Mouse (Mus musculus) olfactory bulb, adult 2 months (tissue): ENCODE results near the gene N4bp2l2. TPM values are rescaled to one million over a fixed set of nuclear protein-coding genes. Genes with fewer than 3 reads are reported as not detected.

Experiments used
- H3K27ac ChIP-seq: fragments of 200-500 bp; 2 replicates; pipeline ENCODE4 v1.5.1; 2012; ENCODE audit warnings: low read depth, low read length; ENCODE audit not compliant: insufficient read depth
- H3K4me1 ChIP-seq: fragments of 200-500 bp; 2 replicates; pipeline ENCODE4 v1.6.1; 2012; ENCODE audit warnings: low read length; ENCODE audit not compliant: control insufficient read depth, insufficient read depth
- H3K4me3 ChIP-seq: fragments of 200-500 bp; 2 replicates; pipeline ENCODE4 v1.5.1; 2012; ENCODE audit warnings: mild to moderate bottlenecking, low read depth, low read length, moderate library complexity; ENCODE audit not compliant: insufficient read depth
- CTCF ChIP-seq: fragments of 200-500 bp; IDR thresholded peaks from 2 replicates; pipeline ENCODE4 v1.5.1; 2012; ENCODE audit warnings: low read depth, mild to moderate bottlenecking, low read length, moderate library complexity; ENCODE audit not compliant: insufficient read depth
- POLR2A ChIP-seq: fragments of 200-500 bp; IDR thresholded peaks from 2 replicates; pipeline ENCODE4 v1.6.1; 2012; ENCODE audit warnings: mild to moderate bottlenecking, low read depth, low read length, moderate library complexity; ENCODE audit not compliant: insufficient read depth
- WGBS: fragments of 180-500 bp; shearing (Covaris S2); methylation state at CpG from one replicate; pipeline ENCODE4 v1.1.7; 2018; 5-methylcytosine and 5-hydroxymethylcytosine counted together
- polyA plus RNA-seq: library from polyadenylated mRNA; stranded (reverse); fragments of >200 nt; gene quantifications from 2 replicates; pipeline ENCODE4 v1.2.4, GENCODE M21; 2012; ENCODE audit warnings: low replicate concordance; ENCODE audit not compliant: missing spikeins, insufficient read depth, insufficient read length

The N4bp2l2 gene
- polyA plus RNA-seq, 1 experiment = not detected

- Histone ChIP-seq H3K4me1 (peaks cover 3% of the 10 kb centered on the region; the same call in 1 of the 2 replicates), H3K4me3 (peak overlapping the region; percentile 94), H3K27ac (peak overlapping the region; percentile 83)
- peak; percentile 44 for TF ChIP-seq POLR2A
- TF ChIP-seq CTCF = no peak
- WGBS = under 1% methylated on average over 101 of the region's 102 CpGs
Measured at GRCm38 (mm10) chr5:150593756-150594648, 72.0 kb downstream of the N4bp2l2 start.

- WGBS = 16% methylated on average over 40 of the region's 40 CpGs
- H3K27ac ChIP-seq = peak overlapping the region; percentile 41; the same call in 1 of the 2 replicates
- peaks cover 3% of the 10 kb centered on the region; the same call in 1 of the 2 replicates for H3K4me1 ChIP-seq
- H3K4me3 ChIP-seq = peak overlapping the region; percentile 94
- TF ChIP-seq POLR2A (no peak), CTCF (no peak)
Measured at GRCm38 (mm10) chr5:150592904-150593755, 72.9 kb downstream of the N4bp2l2 start.

DNA sequence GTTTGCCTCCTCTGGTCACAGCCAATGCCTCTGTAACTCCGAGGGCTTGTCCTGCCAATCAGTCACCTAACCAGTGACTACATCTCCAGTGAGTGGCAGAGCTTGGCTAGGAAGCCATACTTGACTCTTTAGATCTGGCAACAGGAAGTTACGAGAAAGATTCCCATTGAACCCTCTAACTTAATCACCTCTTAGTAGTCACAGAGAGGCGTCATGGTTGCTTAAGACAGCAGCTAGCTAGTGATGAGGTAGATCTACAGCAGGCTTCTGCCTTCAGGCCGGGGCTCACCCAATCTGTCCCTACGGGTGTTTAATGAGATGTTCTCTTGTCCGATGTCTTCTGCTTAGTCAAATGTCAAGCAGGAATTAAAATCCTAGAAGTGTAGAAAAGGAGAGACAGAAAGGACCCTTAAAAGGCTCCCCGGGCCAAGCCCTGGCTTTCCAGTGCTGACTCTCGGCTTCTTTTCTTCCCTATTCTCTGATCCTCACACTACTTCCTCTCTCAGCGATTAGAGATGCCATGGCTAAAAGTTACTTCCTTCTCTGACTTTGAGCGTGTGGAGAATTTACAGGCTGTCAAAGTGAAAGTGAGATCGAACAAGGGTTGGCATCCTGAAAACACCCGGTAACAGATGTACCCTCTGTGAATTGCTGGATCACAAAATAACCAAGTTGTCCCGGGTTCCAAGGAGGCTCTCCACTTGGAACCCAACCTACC, 73.6 kb downstream of the N4bp2l2 start:
- Histone ChIP-seq H3K4me1 (peaks cover 3% of the 10 kb centered on the region; the same call in 1 of the 2 replicates), H3K4me3 (peak overlapping the region; percentile 94), H3K27ac (no peak overlapping the region)
- 84% methylated on average over 13 of the region's 13 CpGs for WGBS
- TF ChIP-seq POLR2A = no peak

GRCm38 (mm10) chr5:150589945-150590344, 76.0 kb downstream of the N4bp2l2 start:
- H3K4me1 ChIP-seq = peaks cover 3% of the 10 kb centered on the region; the same call in 1 of the 2 replicates
- no peak overlapping the region for H3K27ac ChIP-seq
- no peak overlapping the region for H3K4me3 ChIP-seq
- TF ChIP-seq CTCF = no peak
- no peak for TF ChIP-seq POLR2A
- WGBS = 75% methylated on average over 2 of the region's 2 CpGs

- Histone ChIP-seq H3K4me1 (no peaks in the 10 kb centered on the region), H3K4me3 (no peak overlapping the region), H3K27ac (no peak overlapping the region)
- TF ChIP-seq CTCF (no peak), POLR2A (no peak)
- WGBS = 60% methylated on average over 6 of the region's 6 CpGs
Measured at GRCm38 (mm10) chr5:150584337-150584729, 81.7 kb downstream of the N4bp2l2 start.

DNA sequence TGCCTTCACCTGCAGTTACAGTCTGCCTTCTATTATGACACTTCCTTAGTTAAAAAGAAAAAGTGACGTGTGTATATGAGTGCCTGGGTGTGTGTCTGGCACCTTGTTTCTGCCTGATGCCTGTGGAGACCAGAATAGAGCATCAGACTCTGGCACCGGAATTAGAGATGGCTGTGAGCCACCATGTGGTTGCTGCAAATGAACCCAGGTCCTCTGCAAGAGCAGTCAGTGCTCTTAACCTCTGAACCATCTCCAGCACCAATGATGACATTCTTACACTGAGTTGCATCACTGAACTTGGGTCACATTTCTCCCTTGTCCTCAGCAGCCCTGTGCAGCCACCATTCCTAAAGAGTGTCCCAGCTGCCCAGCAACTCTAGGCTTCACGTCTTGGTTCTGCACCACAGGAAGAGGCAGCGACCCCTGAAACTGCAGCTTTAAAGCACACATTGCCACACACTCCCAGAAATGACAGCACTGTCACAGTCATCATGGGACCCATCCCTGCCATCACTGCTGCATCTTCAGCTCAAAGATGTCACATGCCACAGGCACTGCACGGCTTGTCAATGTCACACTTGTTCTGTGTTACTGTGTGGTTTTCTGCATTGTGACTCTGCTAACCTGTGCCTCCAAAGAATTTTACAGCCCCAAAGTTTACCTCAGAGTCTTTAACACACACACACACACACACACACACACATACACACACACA, 82.2 kb downstream of the N4bp2l2 start:
- H3K4me3 ChIP-seq = no peak overlapping the region
- H3K27ac ChIP-seq = no peak overlapping the region
- no peaks in the 10 kb centered on the region for H3K4me1 ChIP-seq
- 58% methylated on average over 5 of the region's 5 CpGs for WGBS
- TF ChIP-seq CTCF (no peak), POLR2A (no peak)

GRCm38 (mm10) chr5:150583181-150583580, 82.8 kb downstream of the N4bp2l2 start:
- TF ChIP-seq CTCF = no peak
- TF ChIP-seq POLR2A = no peak
- Histone ChIP-seq H3K4me1 (no peaks in the 10 kb centered on the region), H3K27ac (no peak overlapping the region), H3K4me3 (no peak overlapping the region)
- 67% methylated on average over 5 of the region's 5 CpGs for whole genome bisulfite sequencing

DNA sequence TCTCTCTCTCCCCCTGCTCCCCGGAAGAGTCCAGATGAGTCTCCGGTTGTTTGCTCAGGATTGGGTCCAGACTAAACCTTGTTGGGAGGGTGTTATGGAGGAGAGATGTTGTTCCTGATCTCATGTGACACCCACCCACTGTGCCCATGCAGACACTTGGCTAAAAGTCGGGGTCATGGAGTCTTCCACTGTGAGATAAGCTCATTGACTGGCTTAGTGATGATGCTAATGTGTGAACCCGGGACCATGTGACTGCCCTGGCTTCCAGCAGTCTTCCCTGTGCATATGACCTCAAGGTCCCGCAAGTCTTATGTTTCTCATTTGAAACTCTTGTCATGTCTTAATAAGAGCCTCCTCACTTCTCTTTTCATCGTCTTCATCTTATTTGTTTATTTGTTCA, 84.8 kb downstream of the N4bp2l2 start:
- no peak for TF ChIP-seq POLR2A
- TF ChIP-seq CTCF = no peak
- WGBS = 79% methylated on average over 6 of the region's 6 CpGs
- no peak overlapping the region for H3K4me3 ChIP-seq
- H3K4me1 ChIP-seq = no peaks in the 10 kb centered on the region
- no peak overlapping the region for H3K27ac ChIP-seq
